Comparison of ENCODE assay signal across 8 mouse cellular contexts in the genomic region with DNA sequence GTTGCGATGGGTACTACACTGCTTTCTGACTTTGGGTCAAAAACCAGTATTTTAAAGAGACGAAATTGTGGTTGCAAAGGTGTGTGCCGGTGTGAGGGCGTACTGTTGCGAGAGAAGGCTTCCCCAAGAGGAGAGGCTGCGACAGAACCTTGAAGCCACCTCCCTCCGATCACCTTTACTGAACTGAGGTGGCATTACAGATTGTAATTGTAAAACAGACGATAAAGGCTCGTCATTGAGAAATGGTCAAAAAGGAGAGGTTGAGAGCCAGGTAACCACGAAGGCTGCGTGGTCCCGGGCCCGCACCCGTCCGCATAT. TPM values are rescaled to one million over a fixed set of nuclear protein-coding genes. Genes with fewer than 3 reads are reported as not detected.
DNase-seq lines count a peak whose midpoint lies in the region; ATAC-seq and TF ChIP-seq lines count a peak whose summit lies in the region.

No protein-coding gene starts in this region.

- H3K4me2 ChIP-seq in lung, embryonic 16.5 days (ENCODE audit: low read depth, low read length): peak overlapping the region; percentile 94
- peak overlapping the region; percentile 83 for H3K4me2 ChIP-seq in hindbrain, postnatal 0 days (ENCODE audit: low read depth, low read length)
- peak overlapping the region; percentile 62 for H3K4me2 ChIP-seq in midbrain, embryonic 15.5 days

- H3K4me1 ChIP-seq in lung, embryonic 16.5 days (replicated peaks; ENCODE audit: control insufficient read depth, insufficient read depth, low read length): peaks cover 9% of the 10 kb centered on the region; the same call in 1 of the 2 replicates
- peaks cover 17% of the 10 kb centered on the region for H3K4me1 ChIP-seq in embryonic facial prominence, embryonic 10.5 days
- peaks cover 4% of the 10 kb centered on the region; the same call in 1 of the 2 replicates for H3K4me1 ChIP-seq in hindbrain, postnatal 0 days (ENCODE audit: insufficient read depth, low read length)
- peaks cover 25% of the 10 kb centered on the region for H3K4me1 ChIP-seq in midbrain, embryonic 15.5 days

- under 1% methylated on average over 15 of the region's 15 CpGs for WGBS in lung, embryonic 16.5 days
- 2% methylated on average over 15 of the region's 15 CpGs for WGBS in embryonic facial prominence, embryonic 10.5 days
- WGBS in hindbrain, postnatal 0 days: under 1% methylated on average over 15 of the region's 15 CpGs
- 2% methylated on average over 15 of the region's 15 CpGs for WGBS in midbrain, embryonic 15.5 days

- TF ChIP-seq CTCF in hindbrain, postnatal 0 days (IDR thresholded peaks at IDR 0.05; ENCODE audit: low read depth): no peak

- no peaks in the 10 kb centered on the region for H3K9me3 ChIP-seq in lung, embryonic 16.5 days (ENCODE audit: control insufficient read depth, low read length)
- H3K9me3 ChIP-seq in embryonic facial prominence, embryonic 10.5 days: no peaks in the 10 kb centered on the region
- H3K9me3 ChIP-seq in hindbrain, postnatal 0 days (ENCODE audit: low read length): no peaks in the 10 kb centered on the region
- H3K9me3 ChIP-seq in midbrain, embryonic 15.5 days: no peaks in the 10 kb centered on the region

- peak; percentile 5; the same call in 1 of the 2 replicates for ATAC-seq in lung, embryonic 16.5 days (ENCODE audit: low read depth)
- 0 out of 2 replicates have a peak, but pooled peaks have one; percentile 1 for ATAC-seq in hindbrain, postnatal 0 days
- peak; percentile 24; the same call in 1 of the 2 replicates for ATAC-seq in midbrain, embryonic 15.5 days (replicated peaks)

- H3K27ac ChIP-seq in lung, embryonic 16.5 days (ENCODE audit: low read length): peak overlapping the region; percentile 95
- peak overlapping the region; percentile 85 for H3K27ac ChIP-seq in embryonic facial prominence, embryonic 10.5 days (replicated peaks)
- H3K27ac ChIP-seq in hindbrain, postnatal 0 days: peak overlapping the region; percentile 93
- peak overlapping the region; percentile 92 for H3K27ac ChIP-seq in midbrain, embryonic 15.5 days

- H3K36me3 ChIP-seq in lung, embryonic 16.5 days (ENCODE audit: control insufficient read depth, insufficient read depth, low read length): no peaks in the 10 kb centered on the region; the same call in 1 of the 2 replicates
- H3K36me3 ChIP-seq in embryonic facial prominence, embryonic 10.5 days (replicated peaks): peaks cover 3% of the 10 kb centered on the region; the same call in 1 of the 2 replicates
- no peaks in the 10 kb centered on the region for H3K36me3 ChIP-seq in hindbrain, postnatal 0 days (ENCODE audit: insufficient read depth, low read length)
- H3K36me3 ChIP-seq in midbrain, embryonic 15.5 days (replicated peaks): no peaks in the 10 kb centered on the region

- peak overlapping the region; percentile 93 for H3K9ac ChIP-seq in lung, embryonic 16.5 days (ENCODE audit: low read length)
- H3K9ac ChIP-seq in hindbrain, postnatal 0 days (replicated peaks; ENCODE audit: low read length): peak overlapping the region; percentile 87
- H3K9ac ChIP-seq in midbrain, embryonic 15.5 days: peak overlapping the region; percentile 72

- H3K27me3 ChIP-seq in lung, embryonic 16.5 days (ENCODE audit: control insufficient read depth, insufficient read depth, low read depth, low read length): no peaks in the 10 kb centered on the region
- H3K27me3 ChIP-seq in embryonic facial prominence, embryonic 10.5 days (replicated peaks; ENCODE audit: low read depth, poor library complexity, severe bottlenecking): no peaks in the 10 kb centered on the region
- no peaks in the 10 kb centered on the region for H3K27me3 ChIP-seq in hindbrain, postnatal 0 days (ENCODE audit: insufficient read depth, low read length)
- H3K27me3 ChIP-seq in midbrain, embryonic 15.5 days (replicated peaks): no peaks in the 10 kb centered on the region

- peak overlapping the region; percentile 84 for H3K4me3 ChIP-seq in lung, embryonic 16.5 days (ENCODE audit: low read length)
- peak overlapping the region; percentile 80 for H3K4me3 ChIP-seq in embryonic facial prominence, embryonic 10.5 days
- H3K4me3 ChIP-seq in hindbrain, postnatal 0 days (ENCODE audit: low read length): peak overlapping the region; percentile 87
- peak overlapping the region; percentile 62 for H3K4me3 ChIP-seq in midbrain, embryonic 15.5 days

- no peak for DNase-seq in lung, postnatal 25 days (ENCODE audit: low spot score)
- no peak for DNase-seq in embryonic facial prominence, embryonic 10.5 days (ENCODE audit: low spot score)
- no peak for DNase-seq in hindbrain, postnatal 0 days (ENCODE audit: low spot score)
- no peak for DNase-seq in cerebellum, adult 11-12 months
- no peak for DNase-seq in kidney, adult 8-10 months
- no peak for DNase-seq in adrenal gland, postnatal 25 days

RNA-seq across cellular contexts. Expression of a gene that starts 0.6 kb away (rescaled TPM):
- 28.8 and 30.1 TPM in 2 replicates for polyA plus RNA-seq in lung, embryonic 16.5 days (2015; fragmentation: Nextera tagmentation; extraction: Ambion mirVana)
- polyA plus RNA-seq in embryonic facial prominence, embryonic 10.5 days (2016; fragmentation: Nextera tagmentation; extraction: Ambion mirVana): 17.9 and 18.4 TPM in 2 replicates
- total RNA-seq in hindbrain, postnatal 0 days (2014; rRNA removed): 23.3 and 25.0 TPM in 2 replicates
- polyA plus RNA-seq in hindbrain, postnatal 0 days (2015; fragmentation: Nextera tagmentation; extraction: Ambion mirVana): 28.6 and 33.2 TPM in 2 replicates
- 33.7 and 36.2 TPM in 2 replicates for polyA plus RNA-seq in midbrain, embryonic 15.5 days (2015; fragmentation: Nextera tagmentation; extraction: Ambion mirVana)
- total RNA-seq in adrenal gland, postnatal 25 days (2021): 50.8 and 66.7 TPM in 2 replicates

RNA-seq across cellular contexts. Expression of a gene that starts 18.2 kb away (rescaled TPM):
- polyA plus RNA-seq in lung, embryonic 16.5 days (2015; fragmentation: Nextera tagmentation; extraction: Ambion mirVana): 0.94 and 1.2 TPM in 2 replicates
- 1.2 and 1.7 TPM in 2 replicates for polyA plus RNA-seq in embryonic facial prominence, embryonic 10.5 days (2016; fragmentation: Nextera tagmentation; extraction: Ambion mirVana)
- 0.47 and 0.63 TPM in 2 replicates for total RNA-seq in hindbrain, postnatal 0 days (2014; rRNA removed)
- polyA plus RNA-seq in hindbrain, postnatal 0 days (2015; fragmentation: Nextera tagmentation; extraction: Ambion mirVana): not detected in 2 replicates
- 0.50 and 1.0 TPM in 2 replicates for polyA plus RNA-seq in midbrain, embryonic 15.5 days (2015; fragmentation: Nextera tagmentation; extraction: Ambion mirVana)
- total RNA-seq in adrenal gland, postnatal 25 days (2021): 0.76 TPM in 1 of 2 replicates, not detected in the other

RNA-seq across cellular contexts. Expression of a gene that starts 44.2 kb away (rescaled TPM):
- polyA plus RNA-seq in lung, embryonic 16.5 days (2015; fragmentation: Nextera tagmentation; extraction: Ambion mirVana): 82.4 and 89.0 TPM in 2 replicates
- 133 TPM in 2 replicates for polyA plus RNA-seq in embryonic facial prominence, embryonic 10.5 days (2016; fragmentation: Nextera tagmentation; extraction: Ambion mirVana)
- total RNA-seq in hindbrain, postnatal 0 days (2014; rRNA removed): 55.0 and 59.5 TPM in 2 replicates
- 70.0 and 72.4 TPM in 2 replicates for polyA plus RNA-seq in hindbrain, postnatal 0 days (2015; fragmentation: Nextera tagmentation; extraction: Ambion mirVana)
- 75.2 and 82.5 TPM in 2 replicates for polyA plus RNA-seq in midbrain, embryonic 15.5 days (2015; fragmentation: Nextera tagmentation; extraction: Ambion mirVana)
- 88.2 and 96.1 TPM in 2 replicates for total RNA-seq in adrenal gland, postnatal 25 days (2021)
